ENCODE assay signal across 15 mouse cellular contexts in genomic region chr19:47211609-47212312, GRCm38 (mm10). TPM values are rescaled to one million over a fixed set of nuclear protein-coding genes. Genes with fewer than 3 reads are reported as not detected.
DNase-seq lines count a peak whose midpoint lies in the region; ATAC-seq lines count a peak whose summit lies in the region.
"Had no signal": no experiment of that assay in that cellular context is flagged by ENCODE, and none has a peak within 500 bp of the region (broad histone marks: within the 10 kb centered on the region; RNA-seq: fewer than 3 reads in every experiment).

No protein-coding gene starts in this region.

- no peaks in the 10 kb centered on the region for H3K36me3 ChIP-seq in forebrain, embryonic 16.5 days (ENCODE audit: control insufficient read depth, insufficient read depth)
- no peaks in the 10 kb centered on the region for H3K36me3 ChIP-seq in midbrain, embryonic 13.5 days
- H3K36me3 ChIP-seq: embryonic facial prominence, embryonic 15.5 days had no signal

- 63% methylated on average over 10 of the region's 10 CpGs for WGBS in forebrain, embryonic 16.5 days
- WGBS in midbrain, embryonic 13.5 days: 55% methylated on average over 10 of the region's 10 CpGs

- no peak overlapping the region for H3K4me3 ChIP-seq in forebrain, embryonic 16.5 days (replicated peaks; ENCODE audit: low read length)
- no peak overlapping the region for H3K4me3 ChIP-seq in midbrain, embryonic 13.5 days (replicated peaks)
- H3K4me3 ChIP-seq: embryonic facial prominence, embryonic 15.5 days; heart, adult 2 months had no signal

- H3K27me3 ChIP-seq in forebrain, embryonic 16.5 days (replicated peaks; ENCODE audit: control insufficient read depth, insufficient read depth, low read length): no peaks in the 10 kb centered on the region
- H3K27me3 ChIP-seq in midbrain, embryonic 13.5 days: no peaks in the 10 kb centered on the region
- H3K27me3 ChIP-seq: embryonic facial prominence, embryonic 15.5 days had no signal

- H3K9me3 ChIP-seq in forebrain, embryonic 16.5 days (ENCODE audit: control insufficient read depth, low read length): no peaks in the 10 kb centered on the region
- H3K9me3 ChIP-seq in midbrain, embryonic 13.5 days: no peaks in the 10 kb centered on the region
- H3K9me3 ChIP-seq: embryonic facial prominence, embryonic 15.5 days had no signal

- peak overlapping the region; percentile 89 for H3K27ac ChIP-seq in forebrain, embryonic 16.5 days (ENCODE audit: low read length)
- H3K27ac ChIP-seq in midbrain, embryonic 13.5 days: peak overlapping the region; percentile 16; the same call in 1 of the 2 replicates
- H3K27ac ChIP-seq: embryonic facial prominence, embryonic 15.5 days; heart, adult 2 months had no signal

- peak; percentile 89 for ATAC-seq in forebrain, embryonic 16.5 days
- ATAC-seq in midbrain, embryonic 13.5 days: peak; percentile 79; the same call in 1 of the 2 replicates
- no peak for ATAC-seq in granulocyte monocyte progenitor cell, adult 5-6 weeks (replicated peaks; ENCODE audit: poor library complexity, severe bottlenecking)
- ATAC-seq: inflammation-experienced regulatory T-cells, adult 6 months had no signal

- H3K4me2 ChIP-seq in forebrain, embryonic 16.5 days (ENCODE audit: low read length): peak overlapping the region; percentile 11; the same call in 1 of the 2 replicates
- H3K4me2 ChIP-seq in midbrain, embryonic 13.5 days (replicated peaks): no peak overlapping the region
- H3K4me2 ChIP-seq: embryonic facial prominence, embryonic 15.5 days had no signal

- DNase-seq in embryo, embryonic 11 days: peak; percentile 3
- no peak for DNase-seq in embryo, embryonic 10.5 days (ENCODE audit: low spot score)
- DNase-seq in brain, embryonic 18.5 days (ENCODE audit: low read depth, low spot score): peak; percentile 64
- no peak for DNase-seq in spleen, adult 12 weeks (ENCODE audit: low spot score)
- no peak for DNase-seq in ovary, postnatal 10 days (ENCODE audit: low spot score)
- DNase-seq: heart, adult 2 months; lung, adult 18-20 months had no signal

- no peak overlapping the region for H3K9ac ChIP-seq in forebrain, embryonic 16.5 days (replicated peaks; ENCODE audit: low read depth, low read length)
- no peak overlapping the region for H3K9ac ChIP-seq in midbrain, embryonic 13.5 days (replicated peaks)
- H3K9ac ChIP-seq: embryonic facial prominence, embryonic 15.5 days had no signal

- peaks cover 12% of the 10 kb centered on the region for H3K4me1 ChIP-seq in forebrain, embryonic 16.5 days (replicated peaks; ENCODE audit: control insufficient read depth, insufficient read depth, low read length)
- peaks cover 14% of the 10 kb centered on the region for H3K4me1 ChIP-seq in midbrain, embryonic 13.5 days (replicated peaks)
- H3K4me1 ChIP-seq: embryonic facial prominence, embryonic 15.5 days had no signal

RNA-seq across cellular contexts. Expression of gene Neurl1a, which starts 33.1 kb away (rescaled TPM):
- polyA plus RNA-seq in forebrain, embryonic 16.5 days (2015; fragmentation: Nextera tagmentation; extraction: Ambion mirVana): 7.2 and 11.0 TPM in 2 replicates
- polyA plus RNA-seq in midbrain, embryonic 13.5 days (2015; fragmentation: Nextera tagmentation; extraction: Ambion mirVana): 4.6 and 5.9 TPM in 2 replicates
- total RNA-seq in granulocyte monocyte progenitor cell, adult 5-6 weeks (2014; fragmentation: Nextera tagmentation): not detected in 2 replicates
- total RNA-seq in granulocyte monocyte progenitor cell, adult 5-6 weeks (2017): 0.04 TPM in 1 of 2 replicates, not detected in the other
- total RNA-seq: MEL had no signal

RNA-seq across cellular contexts. Expression of gene Calhm3, which starts 54.2 kb away (rescaled TPM):
- not detected in 2 replicates for polyA plus RNA-seq in forebrain, embryonic 16.5 days (2015; fragmentation: Nextera tagmentation; extraction: Ambion mirVana)
- polyA plus RNA-seq in midbrain, embryonic 13.5 days (2015; fragmentation: Nextera tagmentation; extraction: Ambion mirVana): not detected in 2 replicates
- not detected in 2 replicates for total RNA-seq in granulocyte monocyte progenitor cell, adult 5-6 weeks (2014; fragmentation: Nextera tagmentation)
- not detected in 2 replicates for total RNA-seq in granulocyte monocyte progenitor cell, adult 5-6 weeks (2017)
- total RNA-seq: adrenal gland, postnatal 4 days; heart, adult 2 months; layer of hippocampus, postnatal 10 days; MEL had no signal
- polyA plus RNA-seq: embryonic facial prominence, embryonic 15.5 days; heart, adult 2 months; inflammation-experienced regulatory T-cells, adult 6 months had no signal

Comparison
In these comparisons a context has a peak if more than half of its experiments do, and no peak if none do; other contexts are left out.
1. DNase-seq: peak in embryo, embryonic 11 days (single experiment) and brain, embryonic 18.5 days (single experiment); none in embryo, embryonic 10.5 days (single experiment), spleen, adult 12 weeks (single experiment) and ovary, postnatal 10 days (single experiment).